Mouse (Mus musculus): ENCODE data around the gene Gm10638.

DNA sequence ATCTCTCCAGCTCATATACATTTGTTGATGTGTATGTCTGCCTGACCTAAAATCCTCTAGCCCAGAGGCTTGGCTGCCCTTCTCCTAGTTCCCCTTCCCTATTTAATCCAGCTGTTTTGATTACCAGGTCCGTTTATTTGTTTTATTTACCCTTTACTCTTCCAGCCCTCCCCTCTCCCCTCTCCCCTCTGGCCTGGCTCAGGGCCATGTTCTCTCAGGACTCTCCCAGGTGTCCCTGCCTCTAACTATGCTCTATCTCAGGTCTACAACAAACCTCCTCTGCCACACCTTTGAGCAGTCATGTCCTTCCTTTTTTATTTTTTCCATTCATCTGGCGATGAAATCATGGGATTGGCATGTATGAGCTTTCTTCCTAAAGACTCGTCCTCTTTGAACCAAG is 15.2 kb upstream of the Gm10638 start:
- no peak for TF ChIP-seq CTCF (IDR thresholded peaks at IDR 0.05; ENCODE audit: low read depth)
- TF ChIP-seq EP300 (IDR thresholded peaks at IDR 0.05; ENCODE audit: low read depth), result no peak
